Mouse (Mus musculus) urinary bladder, postnatal 4 days (tissue): Measurements from ENCODE around the gene Gm45713.
"Not testable (repeated sequence)": the region's sequence is repeated elsewhere in the genome, so short reads cannot be mapped to it uniquely, and the experiment has no call there.

Experiments
- DNase-seq, 2 experiments: peaks; one replicate each; pipeline ENCODE4 v3.0.0; 2021 to 2022; ENCODE audit warnings: low spot score in 2 of 2

Gene Gm45713

GRCm38 (mm10) chr7:45162996-45163615 lies 27.1 kb upstream of the Gm45713 start:
- no peak for DNase-seq

- no peak for DNase-seq
Observed at GRCm38 (mm10) chr7:45162551-45162950, 26.5 kb upstream of the Gm45713 start.

GRCm38 (mm10) chr7:45161612-45162473 lies 25.8 kb upstream of the Gm45713 start:
- DNase-seq: peak; percentile 82 to 91

- no peak for DNase-seq
Observed at GRCm38 (mm10) chr7:45160866-45161265, 24.8 kb upstream of the Gm45713 start.

GRCm38 (mm10) chr7:45160316-45160800 lies 24.3 kb upstream of the Gm45713 start:
- DNase-seq: no peak

- DNase-seq: no peak
Observed at GRCm38 (mm10) chr7:45158991-45159390, 23.0 kb upstream of the Gm45713 start.

GRCm38 (mm10) chr7:45157459-45157858 lies 21.4 kb upstream of the Gm45713 start:
- DNase-seq: no peak

GRCm38 (mm10) chr7:45156206-45156605 lies 20.2 kb upstream of the Gm45713 start:
- no peak for DNase-seq

- no peak for DNase-seq
Observed at GRCm38 (mm10) chr7:45155590-45155989, 19.6 kb upstream of the Gm45713 start.

- peak; percentile 57 to 74 for DNase-seq
Observed at GRCm38 (mm10) chr7:45154993-45155514, 19.0 kb upstream of the Gm45713 start.

GRCm38 (mm10) chr7:45154096-45154992 lies 18.3 kb upstream of the Gm45713 start, which contains the start of the genes Pih1d1 and Aldh16a1:
Gene Pih1d1, plus strand, starts transcription at chr7:45154303.
Gene Aldh16a1, minus strand, starts transcription at chr7:45154584.
- peak; percentile 96 to 97 for DNase-seq

GRCm38 (mm10) chr7:45153586-45153985 lies 17.6 kb upstream of the Gm45713 start:
- no peak for DNase-seq

- DNase-seq: not testable (repeated sequence)
Observed at GRCm38 (mm10) chr7:45153052-45153451, 17.0 kb upstream of the Gm45713 start.

GRCm38 (mm10) chr7:45151303-45151702 lies 15.3 kb upstream of the Gm45713 start:
- no peak for DNase-seq

GRCm38 (mm10) chr7:45150321-45150720 lies 14.3 kb upstream of the Gm45713 start:
- DNase-seq: no peak

- no peak for DNase-seq
Observed at GRCm38 (mm10) chr7:45149545-45149944, 13.5 kb upstream of the Gm45713 start.

GRCm38 (mm10) chr7:45148534-45149098 lies 12.6 kb upstream of the Gm45713 start:
- no peak for DNase-seq

GRCm38 (mm10) chr7:45147899-45148298 lies 11.9 kb upstream of the Gm45713 start:
- DNase-seq: no peak

GRCm38 (mm10) chr7:45147267-45147666 lies 11.2 kb upstream of the Gm45713 start:
- no peak for DNase-seq

GRCm38 (mm10) chr7:45145460-45145859 lies 9.4 kb upstream of the Gm45713 start:
- no peak for DNase-seq
